Mouse (Mus musculus) MEL (cell line): ENCODE measurements around the gene Utrn. TPM values are rescaled to one million over a fixed set of nuclear protein-coding genes. Genes with fewer than 3 reads are reported as not detected.

ENCODE experiments used
- DNase-seq: peaks from one replicate; pipeline ENCODE4 v3.0.0; 2011; ENCODE audit warnings: low read depth, low spot score
- H3K27ac ChIP-seq: 2 replicates; pipeline ENCODE4 v1.5.1; 2012; ENCODE audit warnings: low read depth, mild to moderate bottlenecking, control low read depth, low read length, moderate library complexity; ENCODE audit not compliant: control insufficient read depth
- H3K27me3 ChIP-seq, 2 experiments: fragments of 150-350 bp in 1 of 2; sonication (generic) in 1 of 2; 2 replicates each; pipeline ENCODE4 v1.6.1; 2012; ENCODE audit warnings: low read length in 2 of 2, mild to moderate bottlenecking in 2 of 2, improper control_type of control experiment in 1 of 2, moderate library complexity in 1 of 2; ENCODE audit not compliant: insufficient read depth in 2 of 2, control insufficient read depth in 1 of 2
- H3K36me3 ChIP-seq, 2 experiments: 2 replicates each; pipeline ENCODE4 v1.6.1; 2012 to 2014; ENCODE audit warnings: low read length in 2 of 2, improper control_type of control experiment in 1 of 2, inconsistent platforms in 1 of 2, mild to moderate bottlenecking in 1 of 2; ENCODE audit not compliant: insufficient read depth in 2 of 2, control insufficient read depth in 1 of 2
- H3K4me1 ChIP-seq, 2 experiments: fragments of 150-350 bp in 1 of 2; sonication (generic) in 1 of 2; 2 replicates each; pipeline ENCODE4 v1.6.1; 2012; ENCODE audit warnings: low read length in 2 of 2, improper control_type of control experiment in 1 of 2, mild to moderate bottlenecking in 1 of 2; ENCODE audit not compliant: insufficient read depth in 2 of 2, control insufficient read depth in 1 of 2
- H3K4me3 ChIP-seq, 2 experiments: fragments of 150-350 bp in 1 of 2; sonication (generic) in 1 of 2; 2 replicates each; pipeline ENCODE4 v1.5.1; 2012; ENCODE audit warnings: low read depth in 2 of 2, low read length in 2 of 2, mild to moderate bottlenecking in 2 of 2, moderate library complexity in 2 of 2, control low read depth in 1 of 2, improper control_type of control experiment in 1 of 2; ENCODE audit not compliant: control insufficient read depth in 1 of 2, insufficient read depth in 1 of 2
- H3K79me2 ChIP-seq: 2 replicates; pipeline ENCODE4 v1.6.1; 2012; ENCODE audit warnings: mild to moderate bottlenecking, low read length, moderate library complexity; ENCODE audit not compliant: control insufficient read depth, poor library complexity, insufficient read depth
- H3K9ac ChIP-seq: 2 replicates; pipeline ENCODE4 v1.6.1; 2012; ENCODE audit warnings: low read depth, mild to moderate bottlenecking, control low read depth, low read length, moderate library complexity; ENCODE audit not compliant: control insufficient read depth, poor library complexity, severe bottlenecking
- H3K9me3 ChIP-seq: fragments of 150-350 bp; sonication (generic); replicated peaks from 2 replicates; pipeline ENCODE4 v1.6.1; 2012; ENCODE audit warnings: mild to moderate bottlenecking, low read length, improper control_type of control experiment, moderate library complexity; ENCODE audit not compliant: insufficient read depth
- CHD1 ChIP-seq: IDR thresholded peaks from 2 replicates; pipeline ENCODE4 v1.6.1; 2012; ENCODE audit warnings: low read depth, mild to moderate bottlenecking, inconsistent platforms, low read length, improper control_type of control experiment
- CTCF ChIP-seq, 3 experiments: IDR thresholded peaks in 2 of 3; conservative IDR thresholded peaks in 1 of 3; 2 replicates each; pipeline ENCODE4 v1.5.1; 2011 to 2012; ENCODE audit warnings: low read length in 3 of 3, low read depth in 2 of 3, mild to moderate bottlenecking in 2 of 3, improper control_type of control experiment in 1 of 3, inconsistent platforms in 1 of 3, mixed read lengths in 1 of 3, moderate library complexity in 1 of 3; ENCODE audit not compliant: control insufficient read depth in 1 of 3, insufficient read depth in 1 of 3, poor library complexity in 1 of 3, severe bottlenecking in 1 of 3
- E2F4 ChIP-seq: IDR thresholded peaks from 2 replicates; pipeline ENCODE4 v1.6.1; 2011; ENCODE audit warnings: low read depth, low read length, improper control_type of control experiment, borderline replicate concordance
- ELF1 ChIP-seq: IDR thresholded peaks from 2 replicates; pipeline ENCODE4 v1.6.1; 2014; ENCODE audit warnings: low read depth, mild to moderate bottlenecking, inconsistent platforms, low read length, improper control_type of control experiment, moderate library complexity
- ETS1 ChIP-seq: IDR thresholded peaks from 2 replicates; pipeline ENCODE4 v1.6.1; 2012; ENCODE audit warnings: low read depth, mild to moderate bottlenecking, inconsistent platforms, low read length, improper control_type of control experiment, moderate library complexity
- GABPA ChIP-seq: IDR thresholded peaks from 2 replicates; pipeline ENCODE4 v1.6.1; 2012; ENCODE audit warnings: low read depth, mild to moderate bottlenecking, inconsistent platforms, low read length, improper control_type of control experiment, moderate library complexity
- GATA1 ChIP-seq: IDR thresholded peaks from 2 replicates; pipeline ENCODE4 v1.6.1; 2011; ENCODE audit warnings: low read depth, low read length, improper control_type of control experiment
- HCFC1 ChIP-seq: IDR thresholded peaks from 2 replicates; pipeline ENCODE4 v1.6.1; 2012; ENCODE audit warnings: low read depth, mild to moderate bottlenecking, inconsistent platforms, low read length, improper control_type of control experiment, moderate library complexity
- JUND ChIP-seq: IDR thresholded peaks from 2 replicates; pipeline ENCODE4 v1.6.1; 2011; ENCODE audit warnings: low read depth, mild to moderate bottlenecking, improper control_type of control experiment, low read length
- MAFK ChIP-seq: IDR thresholded peaks from 2 replicates; pipeline ENCODE4 v1.6.1; 2011; ENCODE audit warnings: low read depth, mild to moderate bottlenecking, low read length, improper control_type of control experiment, borderline replicate concordance
- MAX ChIP-seq: IDR thresholded peaks from 2 replicates; pipeline ENCODE4 v1.6.1; 2011; ENCODE audit warnings: low read length, improper control_type of control experiment
- MXI1 ChIP-seq: IDR thresholded peaks from 2 replicates; pipeline ENCODE4 v1.6.1; 2011; ENCODE audit warnings: mild to moderate bottlenecking, low read depth, low read length, improper control_type of control experiment
- MYB ChIP-seq: IDR thresholded peaks from 2 replicates; pipeline ENCODE4 v1.6.1; 2011; ENCODE audit warnings: mild to moderate bottlenecking, low read depth, low read length, improper control_type of control experiment
- MYC ChIP-seq: IDR thresholded peaks from 2 replicates; pipeline ENCODE4 v1.6.1; 2011; ENCODE audit warnings: low read depth, mild to moderate bottlenecking, low read length, improper control_type of control experiment, moderate library complexity
- NELFE ChIP-seq: IDR thresholded peaks from 2 replicates; pipeline ENCODE4 v1.6.1; 2011; ENCODE audit warnings: low read depth, low read length, improper control_type of control experiment
- NRF1 ChIP-seq: IDR thresholded peaks from 2 replicates; pipeline ENCODE4 v1.6.1; 2014; ENCODE audit warnings: low read depth, mild to moderate bottlenecking, inconsistent platforms, low read length, improper control_type of control experiment, moderate library complexity; ENCODE audit not compliant: poor library complexity, insufficient read depth, severe bottlenecking
- POLR2AphosphoS2 ChIP-seq: IDR thresholded peaks from 2 replicates; pipeline ENCODE4 v1.6.1; 2011; ENCODE audit warnings: low read length, improper control_type of control experiment
- POLR2AphosphoS5 ChIP-seq: IDR thresholded peaks from 2 replicates; pipeline ENCODE4 v1.6.1; 2012; ENCODE audit warnings: low read depth, borderline replicate concordance, mild to moderate bottlenecking, inconsistent platforms, low read length, moderate library complexity, mixed read lengths
- RAD21 ChIP-seq: IDR thresholded peaks from 2 replicates; pipeline ENCODE4 v1.6.1; 2011; ENCODE audit warnings: mild to moderate bottlenecking, low read depth, low read length, improper control_type of control experiment
- RCOR1 ChIP-seq: IDR thresholded peaks from 2 replicates; pipeline ENCODE4 v1.6.1; 2012; ENCODE audit warnings: low read depth, mild to moderate bottlenecking, inconsistent platforms, low read length, improper control_type of control experiment
- SIN3A ChIP-seq: IDR thresholded peaks from 2 replicates; pipeline ENCODE4 v1.6.1; 2012; ENCODE audit warnings: low read length, improper control_type of control experiment, inconsistent platforms
- SMC3 ChIP-seq: IDR thresholded peaks from 2 replicates; pipeline ENCODE4 v1.6.1; 2011; ENCODE audit warnings: low read depth, low read length, improper control_type of control experiment
- TAL1 ChIP-seq: IDR thresholded peaks from 2 replicates; pipeline ENCODE4 v1.6.1; 2012; ENCODE audit warnings: mild to moderate bottlenecking, inconsistent platforms, low read length, moderate library complexity, mixed read lengths
- TBP ChIP-seq: IDR thresholded peaks from 2 replicates; pipeline ENCODE4 v1.8.0; 2011; ENCODE audit warnings: low read depth, low read length, improper control_type of control experiment
- TCF12 ChIP-seq: IDR thresholded peaks from 2 replicates; pipeline ENCODE4 v1.6.1; 2014; ENCODE audit warnings: low read depth, mild to moderate bottlenecking, inconsistent platforms, low read length, improper control_type of control experiment, moderate library complexity
- UBTF ChIP-seq: IDR thresholded peaks from 2 replicates; pipeline ENCODE4 v1.6.1; 2012; ENCODE audit warnings: low read depth, mild to moderate bottlenecking, inconsistent platforms, low read length, improper control_type of control experiment, moderate library complexity, borderline replicate concordance; ENCODE audit not compliant: insufficient read depth
- USF1 ChIP-seq: IDR thresholded peaks from 2 replicates; pipeline ENCODE4 v1.6.1; 2014; ENCODE audit warnings: low read depth, mild to moderate bottlenecking, inconsistent platforms, low read length, improper control_type of control experiment, moderate library complexity
- ZC3H11A ChIP-seq: IDR thresholded peaks from 2 replicates; pipeline ENCODE4 v1.6.1; 2012; ENCODE audit warnings: low read depth, mild to moderate bottlenecking, inconsistent platforms, low read length, improper control_type of control experiment
- ZMIZ1 ChIP-seq: IDR thresholded peaks from 2 replicates; pipeline ENCODE4 v1.6.1; 2012; ENCODE audit warnings: low read depth, mild to moderate bottlenecking, inconsistent platforms, low read length, improper control_type of control experiment, moderate library complexity
- polyA plus RNA-seq, 2 experiments: library from polyadenylated mRNA; stranded (reverse) in 1 of 2; unstranded in 1 of 2; fragments of >175 nt in 1 of 2; fragments of >200 nt in 1 of 2; gene quantifications; 2 replicates each; pipeline versions ENCODE4 v1.2.1 to v1.2.4; 2012; ENCODE audit warnings: low replicate concordance in 2 of 2, low read depth in 1 of 2; ENCODE audit not compliant: insufficient read length in 2 of 2, insufficient read depth in 1 of 2, missing spikeins in 1 of 2
- total RNA-seq: library from RNA; depleted of rRNA; stranded (reverse); fragments of 300-350 nt; gene quantifications from 2 replicates; pipeline ENCODE4 v1.2.3, GENCODE M21; 2012

The Utrn gene
- total and polyA plus RNA-seq, 3 experiments = 2.3 to 4.3 TPM; not detected in 1

GRCm38 (mm10) chr10:12792049-12792448 lies 77.1 kb downstream of the Utrn start:
- Histone ChIP-seq H3K27ac (no peak overlapping the region), H3K9ac (no peak overlapping the region)
- TF ChIP-seq POLR2AphosphoS2 (no peak), E2F4 (no peak), ZMIZ1 (no peak), CHD1 (no peak), MAFK (no peak), UBTF (no peak), JUND (no peak), MYC (no peak), MAX (no peak), ETS1 (no peak), MXI1 (no peak), GATA1 (no peak), RCOR1 (no peak), TBP (no peak), POLR2AphosphoS5 (no peak), TCF12 (no peak), CTCF (IDR thresholded peaks at IDR 0.05 in 2 of 3, conservative IDR thresholded peaks at IDR 0.05 in 1 of 3; ENCODE audit: control insufficient read depth in 1 of 3, insufficient read depth in 1 of 3, low read depth in 2 of 3, low read length in 3 of 3, poor library complexity in 1 of 3, severe bottlenecking in 1 of 3) (no peak), HCFC1 (no peak), ELF1 (no peak), TAL1 (no peak)

GRCm38 (mm10) chr10:12790881-12791280 lies 78.3 kb downstream of the Utrn start:
- DNase-seq = no peak
- H3K79me2 ChIP-seq = no peaks in the 10 kb centered on the region
- no peaks in the 10 kb centered on the region for H3K9me3 ChIP-seq
- H3K27me3 ChIP-seq = no peaks in the 10 kb centered on the region
- H3K36me3 ChIP-seq = no peaks in the 10 kb centered on the region
- H3K4me1 ChIP-seq = no peaks in the 10 kb centered on the region
- H3K4me3 ChIP-seq = no peak overlapping the region
- no peak overlapping the region for H3K9ac ChIP-seq
- no peak for TF ChIP-seq USF1
- no peak for TF ChIP-seq CTCF (IDR thresholded peaks at IDR 0.05 in 2 of 3, conservative IDR thresholded peaks at IDR 0.05 in 1 of 3; ENCODE audit: control insufficient read depth in 1 of 3, insufficient read depth in 1 of 3, low read depth in 2 of 3, low read length in 3 of 3, poor library complexity in 1 of 3, severe bottlenecking in 1 of 3)
- TF ChIP-seq RAD21 = no peak
- no peak for TF ChIP-seq GATA1
- no peak for TF ChIP-seq MYC
- TF ChIP-seq TBP = no peak
- TF ChIP-seq POLR2AphosphoS2 = no peak
- no peak for TF ChIP-seq ELF1
- no peak for TF ChIP-seq NELFE
- no peak for TF ChIP-seq GABPA
- TF ChIP-seq MYB = no peak
- no peak for TF ChIP-seq SMC3
- TF ChIP-seq ZC3H11A = no peak
- no peak for TF ChIP-seq SIN3A
- no peak for TF ChIP-seq NRF1
- H3K27ac ChIP-seq = no peak overlapping the region

More at GRCm38 (mm10) chr10:12792049-12792448, 77.1 kb downstream of the Utrn start:
- no peaks in the 10 kb centered on the region for H3K79me2 ChIP-seq
- DNase-seq = no peak
- H3K4me3 ChIP-seq = no peak overlapping the region
- no peaks in the 10 kb centered on the region for H3K27me3 ChIP-seq
- H3K9me3 ChIP-seq = no peaks in the 10 kb centered on the region
- no peaks in the 10 kb centered on the region for H3K4me1 ChIP-seq
- no peaks in the 10 kb centered on the region for H3K36me3 ChIP-seq
